Mouse (Mus musculus): ENCODE results near the gene Prkag2.

DNA sequence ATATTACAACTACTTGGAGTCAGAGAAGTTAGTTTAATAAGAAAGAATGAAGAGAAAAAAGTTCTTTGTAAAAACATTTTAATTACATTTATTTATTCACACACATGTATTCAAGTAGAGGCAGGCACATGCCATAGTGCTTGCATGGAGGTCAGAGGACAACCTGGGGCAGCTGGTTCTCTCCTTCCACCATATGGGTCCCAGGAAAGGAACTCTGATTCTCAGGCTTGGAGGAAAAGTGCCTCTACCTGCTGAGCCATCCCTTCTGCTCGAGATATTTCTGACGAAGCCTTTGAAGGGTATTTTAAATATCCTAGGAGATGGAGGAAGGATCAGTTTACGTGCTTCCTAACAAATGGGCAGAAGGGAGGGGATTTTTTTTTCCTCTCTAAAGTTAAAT lies 277.7 kb downstream of the Prkag2 start:
- TF ChIP-seq CTCF (IDR thresholded peaks at IDR 0.05; ENCODE audit: low read depth, low read length): no peak
- TF ChIP-seq POLR2A (IDR thresholded peaks at IDR 0.05; ENCODE audit: borderline replicate concordance, low read depth, low read length): no peak
